Mouse (Mus musculus) hindbrain, embryonic 13.5 days (tissue): Measurements from ENCODE around the gene Aoc2. TPM values are rescaled to one million over a fixed set of nuclear protein-coding genes. Genes with fewer than 3 reads are reported as not detected.
"Not testable (repeated sequence)": the region's sequence is repeated elsewhere in the genome, so short reads cannot be mapped to it uniquely, and the experiment has no call there.

Source experiments
- ATAC-seq: fragments of 200-750 bp; cut with Nextera tagmentation; 2 replicates; pipeline ENCODE4 v1.8.0; 2017; ENCODE audit warnings: moderate TSS enrichment; ENCODE audit not compliant: low FRiP score
- H3K27ac ChIP-seq: fragments of 300-500 bp; sonication (generic); 2 replicates; pipeline ENCODE4 v1.5.1; 2015; ENCODE audit warnings: inconsistent platforms, mild to moderate bottlenecking, moderate library complexity
- H3K27me3 ChIP-seq: fragments of 300-500 bp; sonication (generic); 2 replicates; pipeline ENCODE4 v1.6.1; 2015; ENCODE audit warnings: mild to moderate bottlenecking, inconsistent platforms
- H3K36me3 ChIP-seq: fragments of 300-500 bp; sonication (generic); 2 replicates; pipeline ENCODE4 v1.6.1; 2015; ENCODE audit warnings: mild to moderate bottlenecking, inconsistent platforms
- H3K4me1 ChIP-seq: fragments of 300-500 bp; sonication (generic); replicated peaks from 2 replicates; pipeline ENCODE4 v1.6.1; 2015; ENCODE audit warnings: inconsistent platforms
- H3K4me2 ChIP-seq: fragments of 300-500 bp; sonication (generic); 2 replicates; pipeline ENCODE4 v1.6.1; 2015; ENCODE audit warnings: inconsistent platforms, mild to moderate bottlenecking, moderate library complexity
- H3K4me3 ChIP-seq: fragments of 300-500 bp; sonication (generic); 2 replicates; pipeline ENCODE4 v1.5.1; 2015; ENCODE audit warnings: mild to moderate bottlenecking, inconsistent platforms
- H3K9ac ChIP-seq: fragments of 300-500 bp; sonication (generic); 2 replicates; pipeline ENCODE4 v1.6.1; 2015; ENCODE audit warnings: mild to moderate bottlenecking, inconsistent platforms
- H3K9me3 ChIP-seq: fragments of 300-500 bp; sonication (generic); 2 replicates; pipeline ENCODE4 v1.6.1; 2016; ENCODE audit warnings: inconsistent platforms
- WGBS: fragments of 180-500 bp; shearing (Covaris S2); methylation state at CpG from one replicate; pipeline ENCODE4 v1.1.7; 2015; 5-methylcytosine and 5-hydroxymethylcytosine counted together
- polyA plus RNA-seq: library from polyadenylated mRNA; unstranded; fragments of >200 nt; fragmentation: Nextera tagmentation; extraction: Ambion mirVana; gene quantifications from 2 replicates; pipeline ENCODE4 v1.2.1, GENCODE M21; 2015

Gene Aoc2
- polyA plus RNA-seq, 1 experiment from 2014 or later = 1.9 TPM

- H3K4me3 ChIP-seq = no peak overlapping the region
- H3K4me2 ChIP-seq = no peak overlapping the region
- no peak overlapping the region for H3K9ac ChIP-seq
- no peak overlapping the region for H3K27ac ChIP-seq
- no peaks in the 10 kb centered on the region for H3K9me3 ChIP-seq
- H3K36me3 ChIP-seq = peaks cover 80% of the 10 kb centered on the region
- 17% methylated on average over 4 of the region's 4 CpGs for WGBS
- no peaks in the 10 kb centered on the region for H3K4me1 ChIP-seq
- H3K27me3 ChIP-seq = no peaks in the 10 kb centered on the region
- ATAC-seq = 0 out of 2 replicates have a peak, but pooled peaks have one; percentile 28
Measured at GRCm38 (mm10) chr11:101323609-101324008, 1.3 kb upstream of the Aoc2 start.

- ATAC-seq, H3K27ac ChIP-seq, H3K9me3 ChIP-seq, H3K9ac ChIP-seq, H3K27me3 ChIP-seq, H3K4me3 ChIP-seq, H3K4me2 ChIP-seq, H3K4me1 ChIP-seq: not testable (repeated sequence)
- WGBS = 95% methylated on average over 11 of the region's 11 CpGs
- H3K36me3 ChIP-seq = peaks cover 64% of the 10 kb centered on the region
Measured at GRCm38 (mm10) chr11:101325201-101325600, 338 bp downstream of the Aoc2 start.

- no peak for ATAC-seq
- H3K4me1 ChIP-seq = 0 out of 2 replicates have a peak, but pooled peaks cover 6% of the 10 kb centered on the region
- H3K4me2 ChIP-seq = no peak overlapping the region
- whole genome bisulfite sequencing = 88% methylated on average over 11 of the region's 11 CpGs
- H3K27ac ChIP-seq = no peak overlapping the region
- H3K27me3 ChIP-seq = no peaks in the 10 kb centered on the region
- no peaks in the 10 kb centered on the region for H3K9me3 ChIP-seq
- no peak overlapping the region for H3K4me3 ChIP-seq
- H3K9ac ChIP-seq = no peak overlapping the region
- H3K36me3 ChIP-seq = peaks cover 54% of the 10 kb centered on the region
Measured at GRCm38 (mm10) chr11:101326147-101326546, 1.3 kb downstream of the Aoc2 start.

GRCm38 (mm10) chr11:101327311-101327710, 2.4 kb downstream of the Aoc2 start:
- H3K27ac ChIP-seq = no peak overlapping the region
- H3K4me3 ChIP-seq = no peak overlapping the region
- H3K4me1 ChIP-seq = 0 out of 2 replicates have a peak, but pooled peaks cover 6% of the 10 kb centered on the region
- no peak overlapping the region for H3K4me2 ChIP-seq
- ATAC-seq = no peak
- no peaks in the 10 kb centered on the region for H3K27me3 ChIP-seq
- 52% methylated on average over 3 of the region's 3 CpGs for WGBS
- peaks cover 43% of the 10 kb centered on the region for H3K36me3 ChIP-seq
- no peak overlapping the region for H3K9ac ChIP-seq
- H3K9me3 ChIP-seq = no peaks in the 10 kb centered on the region

- no peak for ATAC-seq
- Histone ChIP-seq H3K9me3 (no peaks in the 10 kb centered on the region), H3K36me3 (peaks cover 25% of the 10 kb centered on the region), H3K4me3 (no peak overlapping the region), H3K4me2 (no peak overlapping the region), H3K27me3 (no peaks in the 10 kb centered on the region), H3K4me1 (peaks cover 9% of the 10 kb centered on the region), H3K27ac (no peak overlapping the region), H3K9ac (no peak overlapping the region; the same call in 1 of the 2 replicates)
- WGBS = 87% methylated on average over 6 of the region's 6 CpGs
Measured at GRCm38 (mm10) chr11:101328941-101329635, 4.2 kb downstream of the Aoc2 start.

GRCm38 (mm10) chr11:101330371-101330924, 5.6 kb downstream of the Aoc2 start, which contains the start of gene Aoc3:
Gene Aoc3 (plus strand): TSS chr11:101330605.
- no peak within 1 kb of the TSS for H3K27ac ChIP-seq
- ATAC-seq = no peak
- H3K4me3 ChIP-seq = no peak within 1 kb of the TSS
- peaks cover 12% of the 10 kb centered on the region for H3K36me3 ChIP-seq
- WGBS = 72% methylated on average over 7 of the region's 7 CpGs
- H3K9ac ChIP-seq = no peak within 1 kb of the TSS
- H3K27me3 ChIP-seq = no peaks in the 10 kb centered on the region
- no peaks in the 10 kb centered on the region for H3K9me3 ChIP-seq
- peaks cover 16% of the 10 kb centered on the region for H3K4me1 ChIP-seq
- no peak within 1 kb of the TSS for H3K4me2 ChIP-seq

GRCm38 (mm10) chr11:101330961-101331360, 6.1 kb downstream of the Aoc2 start:
- H3K9ac ChIP-seq, ATAC-seq, H3K4me2 ChIP-seq, H3K27me3 ChIP-seq, H3K27ac ChIP-seq, H3K9me3 ChIP-seq, H3K4me3 ChIP-seq, H3K36me3 ChIP-seq: not testable (repeated sequence)
- WGBS = 84% methylated on average over 6 of the region's 6 CpGs
- H3K4me1 ChIP-seq = peaks cover 16% of the 10 kb centered on the region

GRCm38 (mm10) chr11:101332537-101332936, 7.7 kb downstream of the Aoc2 start:
- Histone ChIP-seq H3K9ac (no peak overlapping the region), H3K27ac (no peak overlapping the region), H3K9me3 (no peaks in the 10 kb centered on the region), H3K27me3 (no peaks in the 10 kb centered on the region), H3K4me3 (no peak overlapping the region), H3K36me3 (no peaks in the 10 kb centered on the region), H3K4me1 (peaks cover 22% of the 10 kb centered on the region), H3K4me2 (no peak overlapping the region)
- WGBS = 80% methylated on average over 3 of the region's 3 CpGs
- ATAC-seq = no peak

GRCm38 (mm10) chr11:101334023-101334422, 9.2 kb downstream of the Aoc2 start:
- H3K27me3 ChIP-seq = no peaks in the 10 kb centered on the region
- 27% methylated on average over 10 of the region's 10 CpGs for WGBS
- H3K27ac ChIP-seq = no peak overlapping the region
- no peak overlapping the region for H3K4me3 ChIP-seq
- no peak overlapping the region for H3K4me2 ChIP-seq
- ATAC-seq = no peak
- H3K4me1 ChIP-seq = peaks cover 33% of the 10 kb centered on the region
- no peaks in the 10 kb centered on the region for H3K36me3 ChIP-seq
- H3K9me3 ChIP-seq = no peaks in the 10 kb centered on the region
- H3K9ac ChIP-seq = no peak overlapping the region

- Histone ChIP-seq H3K36me3 (no peaks in the 10 kb centered on the region), H3K9ac (no peak overlapping the region), H3K4me3 (no peak overlapping the region), H3K27ac (no peak overlapping the region), H3K9me3 (no peaks in the 10 kb centered on the region), H3K4me2 (no peak overlapping the region), H3K27me3 (no peaks in the 10 kb centered on the region), H3K4me1 (peaks cover 30% of the 10 kb centered on the region)
- 5% methylated on average over 6 of the region's 6 CpGs for WGBS
- no peak for ATAC-seq
Measured at GRCm38 (mm10) chr11:101334516-101334915, 9.7 kb downstream of the Aoc2 start.

GRCm38 (mm10) chr11:101335685-101336084, 10.8 kb downstream of the Aoc2 start:
- H3K27ac ChIP-seq = no peak overlapping the region
- no peak for ATAC-seq
- H3K36me3 ChIP-seq = no peaks in the 10 kb centered on the region
- 90% methylated on average over 9 of the region's 9 CpGs for WGBS
- H3K27me3 ChIP-seq = no peaks in the 10 kb centered on the region
- no peak overlapping the region for H3K4me2 ChIP-seq
- H3K4me3 ChIP-seq = no peak overlapping the region
- no peak overlapping the region for H3K9ac ChIP-seq
- no peaks in the 10 kb centered on the region for H3K9me3 ChIP-seq
- H3K4me1 ChIP-seq = peaks cover 30% of the 10 kb centered on the region

GRCm38 (mm10) chr11:101338123-101338760, 13.4 kb downstream of the Aoc2 start:
- no peaks in the 10 kb centered on the region for H3K9me3 ChIP-seq
- H3K4me3 ChIP-seq = peak overlapping the region; percentile 38
- peak overlapping the region; percentile 81 for H3K27ac ChIP-seq
- no peaks in the 10 kb centered on the region for H3K27me3 ChIP-seq
- WGBS = 1% methylated on average over 9 of the region's 9 CpGs
- peak; percentile 91 for ATAC-seq
- H3K9ac ChIP-seq = peak overlapping the region; percentile 66
- peaks cover 30% of the 10 kb centered on the region for H3K4me1 ChIP-seq
- H3K4me2 ChIP-seq = peak overlapping the region; percentile 65
- no peaks in the 10 kb centered on the region for H3K36me3 ChIP-seq
